Mouse (Mus musculus): ENCODE data around the gene Tspo2. TPM values are rescaled to one million over a fixed set of nuclear protein-coding genes. Genes with fewer than 3 reads are reported as not detected.

The Tspo2 gene
- total RNA-seq, 2 experiments from 2014 or later, result not detected

GRCm38 (mm10) chr17:48401710-48402109 lies 49.6 kb downstream of the Tspo2 start:
- no peak for DNase-seq (ENCODE audit: low spot score in 2 of 2)
- intact Hi-C loops (cut with DNase I), result loop anchor here (10.0 kb wide), 1 partner anchor 527 kb away; no protein-coding TSS in a partner anchor

Other genes starting within 250 kb of the Tspo2 start
- not detected for gene Trem1, start 218.8 kb downstream of the Tspo2 start, total RNA-seq (2021)
- under 1 TPM; 0.34 to 0.37 TPM for gene Trem3, start 203.7 kb downstream of the Tspo2 start, total RNA-seq (2021)
- not detected for gene Treml4, start 187.2 kb downstream of the Tspo2 start, total RNA-seq (2021)
- under 1 TPM; 0.18 to 0.57 TPM for gene Treml2, start 152.0 kb downstream of the Tspo2 start, total RNA-seq (2021)
- under 1 TPM; 0.07 to 0.11 TPM for gene B430306N03Rik, start 135.4 kb downstream of the Tspo2 start, total RNA-seq (2021)
- 10 to 100 TPM in 1 of 2 experiments, 1 to 10 TPM in 1; 8.1 to 13.8 TPM for gene Trem2, start 105.1 kb downstream of the Tspo2 start, total RNA-seq (2021)
- gene Treml1, start 91.6 kb downstream of the Tspo2 start, total RNA-seq (2021), result not detected
- gene Nfya, start 41.6 kb downstream of the Tspo2 start, total RNA-seq (2021), result 10 to 100 TPM; 27.5 to 31.8 TPM
- 1 to 10 TPM; 7.8 to 9.5 TPM for gene Oard1, start 41.5 kb downstream of the Tspo2 start, total RNA-seq (2021)
- gene Apobec2, start 18.6 kb downstream of the Tspo2 start, total RNA-seq (2021), result not detected
- under 1 TPM; 0.11 to 0.27 TPM for gene Unc5cl, start 3.4 kb upstream of the Tspo2 start, total RNA-seq (2021)

Measured in left cerebral cortex, postnatal 25 days (tissue).